Mouse (Mus musculus) lung, embryonic 15.5 days (tissue): ENCODE data around the gene N6amt1. TPM values are rescaled to one million over a fixed set of nuclear protein-coding genes. Genes with fewer than 3 reads are reported as not detected.

Source experiments
- ATAC-seq: fragments of 200-750 bp; cut with Nextera tagmentation; 2 replicates; pipeline ENCODE4 v1.8.0; 2017; ENCODE audit warnings: moderate number of reproducible peaks, borderline replicate concordance; ENCODE audit not compliant: low FRiP score, low TSS enrichment; ENCODE audit errors: extremely low read depth
- H3K27ac ChIP-seq: fragments of 300-500 bp; sonication (generic); 2 replicates; pipeline ENCODE4 v1.5.1; 2015; ENCODE audit warnings: moderate library complexity, mild to moderate bottlenecking, inconsistent platforms
- H3K27me3 ChIP-seq: fragments of 300-500 bp; sonication (generic); 2 replicates; pipeline ENCODE4 v1.6.1; 2015; ENCODE audit warnings: inconsistent platforms
- H3K36me3 ChIP-seq: fragments of 300-500 bp; sonication (generic); 2 replicates; pipeline ENCODE4 v1.6.1; 2015; ENCODE audit warnings: inconsistent platforms
- H3K4me1 ChIP-seq: fragments of 300-500 bp; sonication (generic); 2 replicates; pipeline ENCODE4 v1.6.1; 2015; ENCODE audit warnings: inconsistent platforms
- H3K4me2 ChIP-seq: fragments of 300-500 bp; sonication (generic); 2 replicates; pipeline ENCODE4 v1.6.1; 2015; ENCODE audit warnings: inconsistent platforms, mild to moderate bottlenecking, moderate library complexity
- H3K4me3 ChIP-seq: fragments of 300-500 bp; sonication (generic); 2 replicates; pipeline ENCODE4 v1.5.1; 2015; ENCODE audit warnings: mild to moderate bottlenecking, inconsistent platforms
- H3K9ac ChIP-seq: fragments of 300-500 bp; sonication (generic); 2 replicates; pipeline ENCODE4 v1.6.1; 2015; ENCODE audit warnings: inconsistent platforms
- H3K9me3 ChIP-seq: fragments of 300-500 bp; sonication (generic); 2 replicates; pipeline ENCODE4 v1.6.1; 2016; ENCODE audit warnings: inconsistent platforms
- WGBS: fragments of 180-500 bp; shearing (Covaris S2); methylation state at CpG from one replicate; pipeline ENCODE4 v1.1.7; 2015; 5-methylcytosine and 5-hydroxymethylcytosine counted together
- polyA plus RNA-seq: library from polyadenylated mRNA; unstranded; fragments of >200 nt; fragmentation: Nextera tagmentation; extraction: Ambion mirVana; gene quantifications from 2 replicates; pipeline ENCODE4 v1.2.1, GENCODE M21; 2015

Gene N6amt1
- polyA plus RNA-seq, result 21.1 and 21.4 TPM in 2 replicates

DNA sequence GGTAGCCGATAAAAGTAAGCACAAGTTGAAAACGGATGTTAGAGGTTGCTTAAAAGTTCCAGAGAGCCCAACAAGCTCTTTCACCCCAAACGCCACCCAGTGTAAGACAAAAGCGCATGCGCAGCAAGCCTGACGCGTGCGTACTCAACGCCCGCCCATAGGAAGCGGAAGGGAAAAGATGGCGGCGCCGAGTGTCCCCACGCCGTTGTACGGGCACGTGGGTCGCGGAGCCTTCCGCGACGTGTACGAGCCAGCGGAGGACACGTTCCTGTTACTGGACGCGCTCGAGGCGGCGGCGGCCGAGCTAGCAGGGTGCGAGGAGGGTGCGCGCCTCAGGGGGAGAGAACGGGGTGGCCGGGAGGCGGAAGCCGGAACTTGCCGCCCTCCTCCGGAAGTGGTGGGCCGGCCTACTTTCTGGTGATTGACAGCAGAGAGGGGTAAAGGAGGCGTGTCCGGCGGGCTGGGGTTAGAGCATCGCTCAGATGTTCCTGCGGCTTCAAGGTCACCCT, at the start of gene N6amt1:
Gene N6amt1 (plus strand): TSS at position 111 of the 509 bp plus-strand sequence.
- H3K9me3 ChIP-seq, result no peaks in the 10 kb centered on the region
- ATAC-seq, result peak; percentile 99
- 0% methylated on average over 48 of the region's 48 CpGs for WGBS
- peak within 1 kb of the TSS; percentile 97 for H3K27ac ChIP-seq
- 0 out of 2 replicates have a peak, but pooled peaks cover 6% of the 10 kb centered on the region for H3K4me1 ChIP-seq
- H3K27me3 ChIP-seq, result no peaks in the 10 kb centered on the region; the same call in 1 of the 2 replicates
- H3K4me3 ChIP-seq, result peak within 1 kb of the TSS; percentile 80
- peak within 1 kb of the TSS; percentile 63 for H3K9ac ChIP-seq
- peak within 1 kb of the TSS; percentile 53 for H3K4me2 ChIP-seq
- H3K36me3 ChIP-seq, result peaks cover 21% of the 10 kb centered on the region

DNA sequence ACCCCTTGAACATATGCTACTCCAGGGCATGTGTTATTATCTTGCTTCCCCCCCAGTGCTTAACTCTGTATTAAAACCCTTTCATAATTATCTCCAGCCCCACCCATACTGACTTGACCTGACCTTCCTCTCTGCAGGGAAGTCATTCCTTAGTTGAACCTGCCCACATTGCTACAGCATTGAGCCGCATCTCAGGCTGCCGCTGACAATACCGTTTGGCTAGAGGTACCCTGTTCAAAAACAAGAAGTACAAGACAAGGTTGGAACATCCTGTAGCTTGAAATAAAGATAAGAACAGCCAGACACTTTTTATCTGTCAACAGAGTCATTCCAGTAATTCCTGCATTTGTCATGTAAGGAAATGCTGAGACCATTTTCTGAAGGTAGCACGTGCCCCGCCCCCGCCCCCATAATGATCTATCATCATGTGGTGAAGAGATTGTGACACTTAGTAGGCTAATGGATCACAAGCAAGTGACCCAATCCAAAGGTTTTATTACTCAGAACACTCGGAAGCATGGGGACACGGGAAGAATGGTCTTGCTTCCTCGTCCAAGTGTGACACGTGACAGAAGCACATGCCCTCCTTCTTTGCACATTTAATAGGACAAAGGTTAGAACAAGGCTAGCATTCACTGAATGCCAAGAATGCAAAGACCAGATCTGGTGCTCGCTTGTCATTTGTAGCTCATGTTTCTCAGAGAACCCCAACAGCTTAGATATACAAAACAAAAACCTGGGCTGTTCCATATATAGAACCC, 48.6 kb upstream of the N6amt1 start:
- WGBS, result 64% methylated on average over 11 of the region's 11 CpGs
- H3K9me3 ChIP-seq, result no peaks in the 10 kb centered on the region
- no peaks in the 10 kb centered on the region for H3K27me3 ChIP-seq
- peaks cover 2% of the 10 kb centered on the region; the same call in 1 of the 2 replicates for H3K4me1 ChIP-seq
- H3K4me3 ChIP-seq, result no peak overlapping the region
- no peak overlapping the region for H3K4me2 ChIP-seq
- no peak for ATAC-seq
- no peaks in the 10 kb centered on the region for H3K36me3 ChIP-seq
- H3K9ac ChIP-seq, result no peak overlapping the region
- no peak overlapping the region for H3K27ac ChIP-seq

DNA sequence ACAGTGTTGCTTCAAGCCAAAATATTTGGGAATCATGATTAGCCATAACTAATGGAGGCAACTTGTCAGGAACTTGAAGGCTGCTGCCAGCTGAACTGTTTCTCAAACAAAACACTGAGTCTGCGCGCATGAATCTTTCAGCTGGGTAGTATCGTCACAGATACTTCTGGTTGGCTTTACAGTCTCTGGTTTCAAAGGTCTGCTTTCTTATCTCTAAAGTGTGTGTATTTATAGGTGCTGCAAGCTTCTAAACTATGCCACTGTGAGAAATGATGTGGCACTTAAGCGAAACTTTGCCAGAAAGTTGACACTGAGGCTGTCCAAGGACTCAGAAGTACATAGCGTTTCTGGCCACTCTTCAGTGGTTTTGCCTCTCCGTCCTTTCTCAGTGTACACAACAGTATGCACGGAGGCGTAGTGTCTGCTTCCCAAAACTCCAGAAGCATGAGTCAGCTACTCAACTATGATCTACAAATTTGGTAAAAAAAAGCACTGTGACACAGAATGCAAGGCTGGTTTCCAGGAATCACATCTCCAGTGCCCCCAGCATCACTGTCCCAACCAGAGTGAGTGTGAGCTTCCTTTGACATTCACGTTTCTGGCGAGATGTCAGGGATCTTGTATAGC, 46.8 kb upstream of the N6amt1 start:
- H3K9me3 ChIP-seq, result no peaks in the 10 kb centered on the region
- peak overlapping the region; percentile 21; the same call in 1 of the 2 replicates for H3K4me2 ChIP-seq
- no peak overlapping the region for H3K4me3 ChIP-seq
- 10% methylated on average over 10 of the region's 10 CpGs for WGBS
- ATAC-seq, result peak; percentile 88
- no peak overlapping the region for H3K9ac ChIP-seq
- no peaks in the 10 kb centered on the region for H3K36me3 ChIP-seq
- H3K27ac ChIP-seq, result peak overlapping the region; percentile 84
- no peaks in the 10 kb centered on the region for H3K27me3 ChIP-seq
- peaks cover 2% of the 10 kb centered on the region; the same call in 1 of the 2 replicates for H3K4me1 ChIP-seq

DNA sequence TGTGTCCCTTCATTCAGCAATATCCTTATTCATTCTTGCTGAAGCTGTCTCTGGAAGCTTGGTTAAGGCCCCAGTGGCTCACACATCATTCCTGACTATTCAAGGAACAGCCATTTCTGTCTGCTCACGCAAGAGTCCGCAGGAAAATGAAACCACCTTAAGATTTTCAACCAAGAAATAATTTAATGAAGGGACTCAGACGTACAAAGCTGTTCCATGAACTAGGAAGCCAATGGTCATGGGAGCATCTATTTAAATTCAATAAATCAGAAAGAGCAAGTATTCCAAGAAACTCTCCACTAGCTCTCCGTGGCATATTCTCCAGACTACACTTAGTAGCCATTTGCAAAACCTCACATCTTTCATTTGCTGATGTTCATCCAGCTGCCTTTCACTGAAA, 43.3 kb upstream of the N6amt1 start:
- WGBS, result 89% methylated on average over 4 of the region's 4 CpGs
- Histone ChIP-seq H3K4me2 (no peak overlapping the region), H3K4me3 (no peak overlapping the region), H3K9ac (no peak overlapping the region), H3K27me3 (no peaks in the 10 kb centered on the region), H3K27ac (no peak overlapping the region), H3K9me3 (no peaks in the 10 kb centered on the region), H3K36me3 (no peaks in the 10 kb centered on the region), H3K4me1 (peaks cover 2% of the 10 kb centered on the region; the same call in 1 of the 2 replicates)
- ATAC-seq, result no peak

DNA sequence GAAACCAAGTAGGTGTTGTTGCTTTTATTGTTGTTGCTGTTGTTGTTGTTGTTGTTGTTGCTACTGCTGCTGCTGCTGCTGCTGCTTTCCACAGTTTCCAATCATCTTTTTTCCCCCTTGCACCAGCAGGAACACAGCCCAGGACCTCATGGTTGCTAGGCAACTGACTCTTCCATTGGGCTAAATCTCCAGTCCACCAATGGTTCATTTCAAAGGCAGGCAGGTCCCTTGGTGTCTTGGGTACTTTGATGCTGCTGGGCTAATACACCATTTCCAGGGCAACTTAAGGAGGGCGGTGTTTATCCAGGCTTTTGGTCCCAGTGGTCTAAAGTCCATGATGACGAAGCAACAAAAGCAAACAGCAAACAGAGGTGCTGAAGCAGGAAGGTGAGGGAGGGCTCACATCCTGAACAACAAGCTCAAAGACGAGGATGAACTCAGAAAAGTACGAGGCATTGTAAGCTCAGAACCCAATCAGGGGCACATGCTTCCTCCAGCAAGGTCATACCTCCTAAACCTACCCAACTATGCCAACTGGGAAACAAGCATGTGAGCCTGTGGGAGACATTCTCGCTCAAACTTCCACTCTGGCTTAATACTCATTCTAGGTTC, 35.7 kb upstream of the N6amt1 start:
- H3K9me3 ChIP-seq, result no peaks in the 10 kb centered on the region
- no peaks in the 10 kb centered on the region for H3K27me3 ChIP-seq
- no peak overlapping the region for H3K4me2 ChIP-seq
- 70% methylated on average over 5 of the region's 5 CpGs for WGBS
- no peak for ATAC-seq
- no peak overlapping the region for H3K4me3 ChIP-seq
- H3K4me1 ChIP-seq, result peaks cover 3% of the 10 kb centered on the region; the same call in 1 of the 2 replicates
- no peak overlapping the region for H3K9ac ChIP-seq
- H3K36me3 ChIP-seq, result no peaks in the 10 kb centered on the region
- no peak overlapping the region for H3K27ac ChIP-seq

DNA sequence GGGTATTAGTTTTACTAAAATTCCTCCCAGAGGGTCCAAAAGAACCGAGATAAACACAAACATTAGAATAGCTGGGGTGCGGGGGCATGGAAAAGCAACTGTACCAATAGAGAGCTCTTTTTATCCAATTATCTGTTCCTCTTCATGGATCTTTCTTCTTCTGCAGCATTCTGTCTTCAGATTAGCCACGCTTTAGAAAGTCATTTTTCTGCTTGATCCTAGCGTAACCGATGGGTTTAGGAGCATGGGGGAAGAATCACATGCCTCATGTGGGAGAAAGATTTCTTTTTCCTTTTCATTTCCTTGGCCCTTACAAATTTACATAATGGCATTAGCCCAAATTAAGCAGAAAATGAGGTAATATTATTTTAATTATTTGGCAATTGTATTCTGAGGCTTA, 35.0 kb upstream of the N6amt1 start:
- no peak overlapping the region for H3K4me2 ChIP-seq
- H3K9me3 ChIP-seq, result no peaks in the 10 kb centered on the region
- no peaks in the 10 kb centered on the region for H3K27me3 ChIP-seq
- no peak overlapping the region for H3K9ac ChIP-seq
- H3K27ac ChIP-seq, result 0 out of 2 replicates have a peak overlapping the region, but pooled peaks have one; percentile 50
- H3K36me3 ChIP-seq, result no peaks in the 10 kb centered on the region
- H3K4me1 ChIP-seq, result peaks cover 6% of the 10 kb centered on the region; the same call in 1 of the 2 replicates
- 82% methylated on average over 5 of the region's 5 CpGs for WGBS
- no peak for ATAC-seq
- H3K4me3 ChIP-seq, result no peak overlapping the region

DNA sequence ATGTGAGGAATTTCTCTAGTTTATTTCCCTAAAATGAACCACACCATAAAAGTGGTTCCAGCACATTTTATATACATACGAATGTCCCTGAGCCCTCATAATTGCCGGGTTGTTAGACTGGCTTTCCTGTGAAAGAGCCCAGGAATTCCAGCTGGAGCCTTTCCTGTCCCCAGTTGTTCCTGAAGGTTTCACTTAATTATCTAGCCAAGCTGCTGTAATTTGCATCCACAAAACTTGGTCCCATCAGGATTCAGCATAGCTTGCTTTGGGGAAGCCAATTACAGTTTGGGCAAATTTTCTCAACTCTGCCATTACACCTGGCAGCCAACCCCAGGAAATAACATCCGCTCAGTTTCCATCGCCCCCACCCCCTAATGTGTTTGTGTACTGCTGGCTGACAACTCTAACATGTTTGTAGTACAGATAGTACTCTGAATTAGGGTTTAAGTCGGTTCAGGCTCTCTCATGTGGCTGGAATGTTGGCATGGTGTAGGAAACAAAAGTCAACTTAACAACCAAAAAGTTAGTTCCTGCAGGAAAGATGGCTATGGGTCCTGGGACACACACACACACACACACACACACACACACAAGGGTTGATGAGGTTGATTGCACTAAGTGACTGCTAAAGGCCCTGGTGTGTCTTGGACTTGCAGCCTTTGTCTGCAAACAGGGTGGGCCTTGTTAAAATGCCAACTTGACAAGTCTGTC, 34.3 kb upstream of the N6amt1 start:
- Histone ChIP-seq H3K4me1 (peaks cover 6% of the 10 kb centered on the region; the same call in 1 of the 2 replicates), H3K4me2 (no peak overlapping the region), H3K9ac (no peak overlapping the region), H3K27me3 (no peaks in the 10 kb centered on the region), H3K4me3 (no peak overlapping the region), H3K9me3 (no peaks in the 10 kb centered on the region), H3K27ac (peak overlapping the region; percentile 60), H3K36me3 (no peaks in the 10 kb centered on the region)
- 35% methylated on average over 5 of the region's 5 CpGs for WGBS
- ATAC-seq, result peak; percentile 57; the same call in 1 of the 2 replicates

DNA sequence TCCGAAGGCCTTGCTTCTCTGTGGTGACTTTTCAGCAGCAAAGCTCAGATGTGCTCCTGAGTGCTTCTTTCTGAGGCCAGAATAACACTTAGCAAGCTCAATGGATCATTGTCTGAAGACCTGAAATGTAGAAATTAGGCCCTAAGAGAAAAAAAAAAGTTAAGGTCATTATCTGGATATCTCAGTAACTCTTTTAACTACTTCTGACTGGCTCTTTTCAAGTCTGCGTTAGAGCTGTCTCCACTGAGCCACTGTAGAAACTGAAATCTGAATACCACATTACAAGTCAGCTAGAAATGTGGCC, 33.8 kb upstream of the N6amt1 start:
- Histone ChIP-seq H3K4me2 (no peak overlapping the region), H3K4me1 (peaks cover 6% of the 10 kb centered on the region; the same call in 1 of the 2 replicates), H3K27ac (peak overlapping the region; percentile 60; the same call in 1 of the 2 replicates), H3K9ac (no peak overlapping the region), H3K4me3 (no peak overlapping the region), H3K27me3 (no peaks in the 10 kb centered on the region), H3K9me3 (no peaks in the 10 kb centered on the region), H3K36me3 (no peaks in the 10 kb centered on the region)
- ATAC-seq, result no peak
- 56% methylated on average over 2 of the region's 2 CpGs for WGBS

DNA sequence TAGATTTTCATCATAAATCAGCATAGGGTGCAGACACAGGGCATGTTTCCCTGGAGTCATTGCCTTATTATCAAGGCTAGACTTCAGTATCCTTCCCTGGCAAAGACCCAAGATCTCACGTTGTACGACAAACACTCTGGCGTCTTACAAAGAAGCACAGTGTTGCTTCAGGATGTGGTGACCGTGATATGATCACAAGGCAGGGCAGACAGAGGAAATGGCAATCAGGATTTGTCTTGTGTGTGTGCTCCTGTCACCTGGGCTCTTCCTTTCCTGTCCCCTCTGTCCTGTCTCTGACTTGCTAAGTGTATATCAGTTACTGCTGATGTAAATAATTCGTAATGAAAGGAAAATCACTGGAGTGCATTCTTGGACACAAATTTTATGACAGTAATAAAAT, 29.4 kb upstream of the N6amt1 start:
- Histone ChIP-seq H3K27me3 (no peaks in the 10 kb centered on the region), H3K4me1 (peaks cover 4% of the 10 kb centered on the region; the same call in 1 of the 2 replicates), H3K4me2 (no peak overlapping the region), H3K27ac (no peak overlapping the region), H3K36me3 (no peaks in the 10 kb centered on the region), H3K9ac (no peak overlapping the region), H3K9me3 (no peaks in the 10 kb centered on the region), H3K4me3 (no peak overlapping the region)
- ATAC-seq, result no peak
- WGBS, result 24% methylated on average over 5 of the region's 5 CpGs

DNA sequence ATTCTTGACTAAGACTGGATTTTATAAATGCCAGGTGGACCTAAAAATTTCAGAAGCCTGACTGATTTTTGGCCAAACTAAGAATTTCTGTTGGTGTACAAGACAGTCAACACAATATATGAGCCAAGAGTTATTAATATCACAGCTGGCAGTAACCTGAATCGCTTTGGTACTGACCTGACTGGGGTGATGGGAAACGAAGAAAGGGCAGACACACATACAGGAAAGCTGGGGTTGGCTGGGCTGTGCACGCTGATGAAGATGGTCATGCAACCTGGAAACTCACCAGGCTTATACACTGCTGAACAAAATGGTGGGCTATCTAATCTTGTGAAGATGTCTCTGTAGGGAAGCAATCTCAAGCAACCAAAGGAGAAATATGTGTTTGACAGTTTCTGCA, 24.0 kb upstream of the N6amt1 start:
- no peaks in the 10 kb centered on the region for H3K36me3 ChIP-seq
- H3K9me3 ChIP-seq, result no peaks in the 10 kb centered on the region
- no peak for ATAC-seq
- H3K27me3 ChIP-seq, result no peaks in the 10 kb centered on the region
- no peak overlapping the region for H3K27ac ChIP-seq
- no peaks in the 10 kb centered on the region for H3K4me1 ChIP-seq
- no peak overlapping the region for H3K4me2 ChIP-seq
- no peak overlapping the region for H3K4me3 ChIP-seq
- WGBS, result 87% methylated on average over 3 of the region's 3 CpGs
- H3K9ac ChIP-seq, result no peak overlapping the region

DNA sequence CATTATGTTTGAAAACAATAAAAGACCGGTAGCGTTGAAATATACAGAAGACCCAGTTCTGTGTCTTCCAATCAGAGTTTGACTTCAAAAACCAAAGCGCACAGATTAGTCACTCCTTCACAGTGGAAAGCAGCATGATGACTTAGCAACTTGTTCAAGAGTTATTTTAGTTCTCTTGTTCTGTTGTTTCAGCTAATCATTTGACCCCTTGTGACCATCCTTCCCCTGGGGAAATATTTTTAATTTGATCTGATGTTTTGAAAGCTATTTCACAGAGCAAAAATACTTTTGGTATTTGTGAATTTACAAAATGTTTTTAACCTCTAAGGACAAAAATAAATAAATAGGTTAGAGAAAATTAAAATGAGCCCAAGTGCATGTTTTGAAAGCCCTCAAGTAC, 19.2 kb upstream of the N6amt1 start:
- Histone ChIP-seq H3K27ac (no peak overlapping the region), H3K4me3 (no peak overlapping the region), H3K27me3 (no peaks in the 10 kb centered on the region), H3K9me3 (no peaks in the 10 kb centered on the region), H3K36me3 (no peaks in the 10 kb centered on the region), H3K9ac (no peak overlapping the region), H3K4me1 (no peaks in the 10 kb centered on the region), H3K4me2 (no peak overlapping the region)
- WGBS, result 88% methylated on average over 3 of the region's 3 CpGs
- no peak for ATAC-seq
